Mouse (Mus musculus): ENCODE measurements around the gene Dact1. TPM values are rescaled to one million over a fixed set of nuclear protein-coding genes. Genes with fewer than 3 reads are reported as not detected.

Gene Dact1
- polyA plus RNA-seq, 1 experiment from 2014 or later = 28.6 TPM

DNA sequence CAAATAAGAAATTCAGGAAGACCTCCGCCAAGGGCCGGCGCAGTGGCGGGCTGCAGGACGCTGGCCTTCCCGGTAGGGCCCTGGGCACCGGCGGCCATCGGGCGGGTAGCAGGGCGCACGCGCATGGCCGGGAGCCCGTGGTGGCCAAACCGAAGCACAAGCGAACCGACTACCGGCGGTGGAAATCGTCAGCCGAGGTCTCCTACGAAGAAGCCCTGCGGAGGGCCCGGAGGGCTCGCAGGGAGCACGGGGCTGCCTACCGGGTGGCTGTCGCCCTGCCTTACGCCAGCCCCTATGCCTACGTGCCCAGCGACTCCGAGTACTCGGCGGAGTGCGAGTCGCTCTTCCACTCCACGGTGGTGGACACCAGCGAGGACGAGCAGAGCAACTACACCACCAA lies 8.6 kb downstream of the Dact1 start:
- Histone ChIP-seq H3K27ac (replicated peaks; ENCODE audit: low read depth, low read length) (no peak overlapping the region), H3K4me3 (ENCODE audit: low read depth, low read length) (no peak overlapping the region), H3K36me3 (replicated peaks; ENCODE audit: control insufficient read depth, insufficient read depth, low read depth, low read length) (peaks cover 22% of the 10 kb centered on the region), H3K9ac (replicated peaks; ENCODE audit: low read length) (no peak overlapping the region), H3K4me2 (ENCODE audit: low read depth, low read length) (no peak overlapping the region), H3K27me3 (ENCODE audit: control insufficient read depth, insufficient read depth, low read length) (no peaks in the 10 kb centered on the region), H3K9me3 (replicated peaks; ENCODE audit: control insufficient read depth, low read length) (peaks cover 6% of the 10 kb centered on the region; the same call in 1 of the 2 replicates), H3K4me1 (ENCODE audit: control insufficient read depth, insufficient read depth, low read length) (no peaks in the 10 kb centered on the region)
- WGBS = 84% methylated on average over 37 of the region's 40 CpGs
- DNase-seq (ENCODE audit: low spot score) (no peak), ATAC-seq (replicated peaks; ENCODE audit: insufficient number of reproducible peaks, low FRiP score, low TSS enrichment, low read depth) (no peak)

DNA sequence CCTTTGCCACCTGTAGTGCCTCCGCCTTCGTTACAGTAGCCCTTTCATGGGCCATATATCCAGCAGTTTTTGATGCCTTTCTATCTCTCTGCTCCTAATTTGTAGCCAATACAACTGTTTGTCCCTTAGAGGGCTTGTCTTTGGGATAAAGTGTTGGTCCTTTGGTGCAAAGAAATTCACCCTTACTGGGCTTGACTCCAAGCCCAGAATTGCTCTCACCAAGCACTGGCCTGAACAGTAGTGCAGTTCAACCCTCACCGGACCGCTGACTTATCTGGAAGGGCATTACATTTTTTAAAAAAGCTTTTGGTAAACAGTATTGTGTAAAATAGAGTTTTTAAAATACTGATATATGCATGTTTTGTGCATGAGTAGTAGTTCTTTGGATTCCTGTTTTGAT lies 9.9 kb downstream of the Dact1 start:
- Histone ChIP-seq H3K9ac (replicated peaks; ENCODE audit: low read length) (no peak overlapping the region), H3K9me3 (replicated peaks; ENCODE audit: control insufficient read depth, low read length) (peaks cover 6% of the 10 kb centered on the region; the same call in 1 of the 2 replicates), H3K27me3 (ENCODE audit: control insufficient read depth, insufficient read depth, low read length) (no peaks in the 10 kb centered on the region), H3K4me2 (ENCODE audit: low read depth, low read length) (no peak overlapping the region), H3K36me3 (replicated peaks; ENCODE audit: control insufficient read depth, insufficient read depth, low read depth, low read length) (peaks cover 22% of the 10 kb centered on the region), H3K4me1 (ENCODE audit: control insufficient read depth, insufficient read depth, low read length) (no peaks in the 10 kb centered on the region), H3K4me3 (ENCODE audit: low read depth, low read length) (no peak overlapping the region), H3K27ac (replicated peaks; ENCODE audit: low read depth, low read length) (no peak overlapping the region)
- whole genome bisulfite sequencing = 94% methylated on average over 4 of the region's 4 CpGs
- DNase-seq (ENCODE audit: low spot score) (no peak), ATAC-seq (replicated peaks; ENCODE audit: insufficient number of reproducible peaks, low FRiP score, low TSS enrichment, low read depth) (no peak)

DNA sequence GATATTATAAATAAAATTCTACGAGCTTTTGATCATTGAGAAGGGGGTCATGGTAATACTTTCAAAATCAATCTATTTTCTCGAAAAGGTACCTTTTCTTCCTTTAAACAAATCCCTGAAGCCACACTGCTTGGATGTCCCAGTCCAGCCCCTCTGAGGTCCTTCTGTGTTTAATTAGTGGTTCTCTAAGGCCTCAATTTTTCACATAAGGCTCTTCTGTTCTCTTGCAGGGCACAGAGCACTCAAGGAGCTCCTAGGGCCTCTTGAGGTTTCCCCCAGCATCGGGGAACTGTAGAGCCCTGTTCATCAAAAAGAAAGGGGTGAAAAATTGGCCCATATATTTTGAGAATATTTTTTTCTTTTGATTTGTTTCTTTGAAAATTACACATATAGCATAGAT lies 23.0 kb downstream of the Dact1 start:
- Histone ChIP-seq H3K27me3 (ENCODE audit: control insufficient read depth, insufficient read depth, low read length) (no peaks in the 10 kb centered on the region), H3K4me3 (ENCODE audit: low read depth, low read length) (no peak overlapping the region), H3K9ac (replicated peaks; ENCODE audit: low read length) (no peak overlapping the region), H3K9me3 (replicated peaks; ENCODE audit: control insufficient read depth, low read length) (no peaks in the 10 kb centered on the region), H3K27ac (replicated peaks; ENCODE audit: low read depth, low read length) (no peak overlapping the region), H3K4me1 (ENCODE audit: control insufficient read depth, insufficient read depth, low read length) (peaks cover 6% of the 10 kb centered on the region; the same call in 1 of the 2 replicates), H3K36me3 (replicated peaks; ENCODE audit: control insufficient read depth, insufficient read depth, low read depth, low read length) (no peaks in the 10 kb centered on the region), H3K4me2 (ENCODE audit: low read depth, low read length) (no peak overlapping the region)
- 30% methylated on average over 3 of the region's 3 CpGs for WGBS
- DNase-seq (ENCODE audit: low spot score) (peak; percentile 61), ATAC-seq (replicated peaks; ENCODE audit: insufficient number of reproducible peaks, low FRiP score, low TSS enrichment, low read depth) (no peak)

DNA sequence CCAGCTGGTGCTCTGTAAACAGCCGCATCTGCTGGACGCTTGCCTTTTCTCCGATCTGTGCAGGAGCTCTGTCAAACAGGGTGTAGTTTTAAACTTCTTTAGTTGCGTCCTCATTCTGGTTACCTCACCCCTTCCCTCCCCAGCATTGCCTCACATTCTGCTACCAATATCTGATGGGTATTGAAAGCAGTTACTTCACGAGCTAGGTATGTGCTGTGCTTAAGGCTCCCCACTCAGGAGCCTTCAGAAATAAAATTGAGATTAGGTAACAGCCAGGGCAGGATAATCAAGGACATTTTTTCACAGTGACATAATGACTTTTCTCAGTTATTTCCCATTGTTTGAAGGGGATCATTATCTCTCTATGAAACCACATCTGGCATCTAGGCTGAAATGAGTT lies 23.9 kb downstream of the Dact1 start:
- H3K27ac ChIP-seq (replicated peaks; ENCODE audit: low read depth, low read length) = no peak overlapping the region; the same call in 1 of the 2 replicates
- no peak for ATAC-seq (replicated peaks; ENCODE audit: insufficient number of reproducible peaks, low FRiP score, low TSS enrichment, low read depth)
- 29% methylated on average over 5 of the region's 5 CpGs for WGBS

DNA sequence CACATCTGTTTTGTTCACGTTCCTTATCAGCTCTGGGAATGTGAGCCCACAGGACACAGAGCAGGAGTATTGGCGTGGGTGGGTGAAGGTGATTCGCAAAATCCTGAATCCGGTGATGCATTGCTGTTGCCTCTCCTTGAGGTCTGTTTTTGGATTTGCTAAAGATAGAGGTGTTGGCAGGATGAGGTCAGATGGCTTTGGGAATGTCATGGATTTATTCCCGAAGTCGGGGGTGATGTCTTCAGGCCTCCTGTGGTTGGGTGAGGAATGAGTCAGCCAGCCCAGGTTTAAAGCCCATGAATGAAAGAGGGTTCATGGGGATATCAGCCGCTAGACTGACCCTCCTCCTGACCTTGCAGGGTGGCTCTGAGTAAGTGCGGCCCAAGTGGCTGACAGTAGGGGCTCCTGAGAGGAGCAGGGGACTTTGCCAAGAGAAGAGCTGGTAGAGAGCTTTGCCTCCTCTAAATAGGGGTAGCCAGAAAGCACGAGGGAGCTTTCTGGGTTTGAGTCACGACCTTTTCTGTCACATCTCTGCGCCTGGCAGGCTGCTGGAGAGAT lies 27.4 kb downstream of the Dact1 start:
- no peaks in the 10 kb centered on the region for H3K27me3 ChIP-seq (ENCODE audit: control insufficient read depth, insufficient read depth, low read length)
- WGBS = 67% methylated on average over 11 of the region's 11 CpGs
- no peak for ATAC-seq (replicated peaks; ENCODE audit: insufficient number of reproducible peaks, low FRiP score, low TSS enrichment, low read depth)
- H3K27ac ChIP-seq (replicated peaks; ENCODE audit: low read depth, low read length) = no peak overlapping the region
- no peaks in the 10 kb centered on the region for H3K9me3 ChIP-seq (replicated peaks; ENCODE audit: control insufficient read depth, low read length)
- no peaks in the 10 kb centered on the region for H3K36me3 ChIP-seq (replicated peaks; ENCODE audit: control insufficient read depth, insufficient read depth, low read depth, low read length)
- H3K4me2 ChIP-seq (ENCODE audit: low read depth, low read length) = no peak overlapping the region
- no peak overlapping the region for H3K9ac ChIP-seq (replicated peaks; ENCODE audit: low read length)
- peaks cover 6% of the 10 kb centered on the region; the same call in 1 of the 2 replicates for H3K4me1 ChIP-seq (ENCODE audit: control insufficient read depth, insufficient read depth, low read length)
- no peak for DNase-seq (ENCODE audit: low spot score)
- no peak overlapping the region for H3K4me3 ChIP-seq (ENCODE audit: low read depth, low read length)

More for the DNA sequence above, 23.9 kb downstream of the Dact1 start:
- Histone ChIP-seq H3K27me3 (ENCODE audit: control insufficient read depth, insufficient read depth, low read length) (no peaks in the 10 kb centered on the region), H3K4me3 (ENCODE audit: low read depth, low read length) (no peak overlapping the region), H3K9ac (replicated peaks; ENCODE audit: low read length) (no peak overlapping the region), H3K4me1 (ENCODE audit: control insufficient read depth, insufficient read depth, low read length) (peaks cover 6% of the 10 kb centered on the region; the same call in 1 of the 2 replicates), H3K9me3 (replicated peaks; ENCODE audit: control insufficient read depth, low read length) (no peaks in the 10 kb centered on the region), H3K36me3 (replicated peaks; ENCODE audit: control insufficient read depth, insufficient read depth, low read depth, low read length) (no peaks in the 10 kb centered on the region), H3K4me2 (ENCODE audit: low read depth, low read length) (no peak overlapping the region)
- DNase-seq (ENCODE audit: low spot score) = peak; percentile 32

DNA sequence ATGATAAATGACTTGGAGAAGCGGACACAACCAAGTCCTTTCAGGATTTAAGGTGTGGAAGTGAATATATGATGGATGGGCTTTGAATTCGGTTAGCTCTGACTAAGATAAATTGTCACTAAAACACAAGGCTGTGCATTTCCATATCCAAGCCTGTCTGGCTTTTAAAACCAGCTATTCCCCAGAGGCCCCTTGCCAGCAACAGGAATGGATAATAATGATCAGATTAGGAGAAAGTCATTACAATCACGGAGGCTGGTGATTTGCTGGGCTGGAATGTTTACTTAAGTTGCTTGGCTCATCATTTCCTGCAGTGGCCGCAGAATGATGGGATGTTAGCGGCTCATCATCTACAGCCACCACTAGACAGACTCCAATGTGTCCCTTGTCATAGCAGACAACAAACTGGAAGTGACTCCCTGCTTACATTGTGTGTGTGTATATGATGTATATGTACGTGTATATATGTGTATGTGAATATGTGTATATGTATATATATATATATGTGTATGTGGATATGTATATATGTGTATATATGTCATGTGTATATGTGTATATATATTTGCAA lies 28.3 kb downstream of the Dact1 start:
- peak; percentile 49 for DNase-seq (ENCODE audit: low spot score)
- Histone ChIP-seq H3K9ac (replicated peaks; ENCODE audit: low read length) (no peak overlapping the region), H3K9me3 (replicated peaks; ENCODE audit: control insufficient read depth, low read length) (no peaks in the 10 kb centered on the region), H3K4me3 (ENCODE audit: low read depth, low read length) (no peak overlapping the region), H3K4me2 (ENCODE audit: low read depth, low read length) (no peak overlapping the region), H3K4me1 (ENCODE audit: control insufficient read depth, insufficient read depth, low read length) (peaks cover 6% of the 10 kb centered on the region; the same call in 1 of the 2 replicates), H3K27ac (replicated peaks; ENCODE audit: low read depth, low read length) (no peak overlapping the region), H3K27me3 (ENCODE audit: control insufficient read depth, insufficient read depth, low read length) (no peaks in the 10 kb centered on the region), H3K36me3 (replicated peaks; ENCODE audit: control insufficient read depth, insufficient read depth, low read depth, low read length) (no peaks in the 10 kb centered on the region)
- no peak for ATAC-seq (replicated peaks; ENCODE audit: insufficient number of reproducible peaks, low FRiP score, low TSS enrichment, low read depth)
- 52% methylated on average over 6 of the region's 6 CpGs for whole genome bisulfite sequencing

DNA sequence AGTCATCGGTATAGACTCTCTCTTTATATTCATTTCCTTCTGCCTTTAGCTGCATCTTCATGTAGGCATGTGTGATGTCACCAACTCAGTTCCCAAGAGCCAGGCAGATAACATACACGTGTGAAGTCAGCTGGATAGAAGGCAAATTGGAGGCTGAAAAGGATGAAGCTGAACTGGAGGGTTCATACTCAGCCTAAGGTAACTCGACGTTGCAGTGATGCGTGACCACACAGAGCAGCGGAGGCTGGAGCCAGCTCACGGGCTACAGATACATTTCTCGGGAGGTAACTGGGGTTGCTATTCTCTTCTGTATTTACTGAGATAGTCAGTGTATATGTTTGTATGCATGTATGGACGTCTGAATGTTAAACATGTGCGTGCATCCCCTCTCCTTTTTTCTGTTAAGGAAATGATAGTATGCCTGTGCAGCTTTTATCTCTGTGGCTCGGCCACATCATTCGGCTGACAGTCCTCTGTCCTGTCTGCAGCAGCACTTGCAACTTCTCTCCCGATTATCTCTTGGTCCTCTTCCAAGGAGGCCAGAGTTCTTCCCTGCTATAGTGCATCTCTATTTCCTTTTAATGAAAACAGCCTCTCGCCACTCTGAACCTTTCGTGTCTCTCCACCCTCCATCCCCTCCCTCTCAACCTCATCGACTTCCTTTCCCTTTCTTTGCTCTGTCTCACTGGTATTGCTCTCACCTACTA lies 29.6 kb downstream of the Dact1 start:
- Histone ChIP-seq H3K9me3 (replicated peaks; ENCODE audit: control insufficient read depth, low read length) (no peaks in the 10 kb centered on the region), H3K4me3 (ENCODE audit: low read depth, low read length) (no peak overlapping the region), H3K36me3 (replicated peaks; ENCODE audit: control insufficient read depth, insufficient read depth, low read depth, low read length) (no peaks in the 10 kb centered on the region), H3K4me2 (ENCODE audit: low read depth, low read length) (no peak overlapping the region), H3K27ac (replicated peaks; ENCODE audit: low read depth, low read length) (no peak overlapping the region), H3K9ac (replicated peaks; ENCODE audit: low read length) (no peak overlapping the region), H3K4me1 (ENCODE audit: control insufficient read depth, insufficient read depth, low read length) (no peaks in the 10 kb centered on the region), H3K27me3 (ENCODE audit: control insufficient read depth, insufficient read depth, low read length) (no peaks in the 10 kb centered on the region)
- DNase-seq (ENCODE audit: low spot score) (no peak), ATAC-seq (replicated peaks; ENCODE audit: insufficient number of reproducible peaks, low FRiP score, low TSS enrichment, low read depth) (no peak)
- WGBS = 75% methylated on average over 16 of the region's 16 CpGs

DNA sequence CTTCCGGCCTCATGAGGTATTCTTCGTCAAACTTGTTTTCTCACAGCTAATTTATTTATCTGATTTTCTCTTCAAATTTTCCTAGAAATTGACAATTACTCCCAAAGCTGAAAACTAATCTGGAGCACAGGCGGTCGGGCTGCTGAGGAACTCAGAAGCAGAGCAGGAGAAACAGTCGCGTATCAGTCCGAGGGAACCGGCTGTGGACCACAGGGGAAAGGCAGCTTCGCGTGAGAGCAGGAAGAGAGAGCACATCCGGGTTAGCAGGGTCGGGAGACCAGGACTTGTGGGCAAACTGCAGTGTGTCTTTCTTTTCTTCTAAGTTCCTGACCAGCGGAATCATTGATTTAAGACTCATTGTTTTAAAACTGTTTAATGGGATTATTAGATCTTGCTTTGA lies 32.7 kb downstream of the Dact1 start:
- WGBS = 38% methylated on average over 13 of the region's 13 CpGs
- Histone ChIP-seq H3K36me3 (replicated peaks; ENCODE audit: control insufficient read depth, insufficient read depth, low read depth, low read length) (no peaks in the 10 kb centered on the region), H3K9me3 (replicated peaks; ENCODE audit: control insufficient read depth, low read length) (no peaks in the 10 kb centered on the region), H3K4me2 (ENCODE audit: low read depth, low read length) (no peak overlapping the region), H3K4me3 (ENCODE audit: low read depth, low read length) (no peak overlapping the region), H3K9ac (replicated peaks; ENCODE audit: low read length) (no peak overlapping the region), H3K27me3 (ENCODE audit: control insufficient read depth, insufficient read depth, low read length) (no peaks in the 10 kb centered on the region), H3K4me1 (ENCODE audit: control insufficient read depth, insufficient read depth, low read length) (no peaks in the 10 kb centered on the region), H3K27ac (replicated peaks; ENCODE audit: low read depth, low read length) (no peak overlapping the region)
- ATAC-seq (replicated peaks; ENCODE audit: insufficient number of reproducible peaks, low FRiP score, low TSS enrichment, low read depth) (no peak), DNase-seq (ENCODE audit: low spot score) (peak; percentile 49)

All from embryonic facial prominence, embryonic 11.5 days (tissue).